Mouse (Mus musculus) lung, embryonic 15.5 days (tissue): ENCODE measurements around the gene Prkcz. TPM values are rescaled to one million over a fixed set of nuclear protein-coding genes. Genes with fewer than 3 reads are reported as not detected.

Source experiments
- ATAC-seq: fragments of 200-750 bp; cut with Nextera tagmentation; 2 replicates; pipeline ENCODE4 v1.8.0; 2017; ENCODE audit warnings: moderate number of reproducible peaks, borderline replicate concordance; ENCODE audit not compliant: low FRiP score, low TSS enrichment; ENCODE audit errors: extremely low read depth
- H3K27ac ChIP-seq: fragments of 300-500 bp; sonication (generic); 2 replicates; pipeline ENCODE4 v1.5.1; 2015; ENCODE audit warnings: moderate library complexity, mild to moderate bottlenecking, inconsistent platforms
- H3K27me3 ChIP-seq: fragments of 300-500 bp; sonication (generic); 2 replicates; pipeline ENCODE4 v1.6.1; 2015; ENCODE audit warnings: inconsistent platforms
- H3K36me3 ChIP-seq: fragments of 300-500 bp; sonication (generic); 2 replicates; pipeline ENCODE4 v1.6.1; 2015; ENCODE audit warnings: inconsistent platforms
- H3K4me1 ChIP-seq: fragments of 300-500 bp; sonication (generic); 2 replicates; pipeline ENCODE4 v1.6.1; 2015; ENCODE audit warnings: inconsistent platforms
- H3K4me2 ChIP-seq: fragments of 300-500 bp; sonication (generic); 2 replicates; pipeline ENCODE4 v1.6.1; 2015; ENCODE audit warnings: inconsistent platforms, mild to moderate bottlenecking, moderate library complexity
- H3K4me3 ChIP-seq: fragments of 300-500 bp; sonication (generic); 2 replicates; pipeline ENCODE4 v1.5.1; 2015; ENCODE audit warnings: mild to moderate bottlenecking, inconsistent platforms
- H3K9ac ChIP-seq: fragments of 300-500 bp; sonication (generic); 2 replicates; pipeline ENCODE4 v1.6.1; 2015; ENCODE audit warnings: inconsistent platforms
- H3K9me3 ChIP-seq: fragments of 300-500 bp; sonication (generic); 2 replicates; pipeline ENCODE4 v1.6.1; 2016; ENCODE audit warnings: inconsistent platforms
- WGBS: fragments of 180-500 bp; shearing (Covaris S2); methylation state at CpG from one replicate; pipeline ENCODE4 v1.1.7; 2015; 5-methylcytosine and 5-hydroxymethylcytosine counted together
- polyA plus RNA-seq: library from polyadenylated mRNA; unstranded; fragments of >200 nt; fragmentation: Nextera tagmentation; extraction: Ambion mirVana; gene quantifications from 2 replicates; pipeline ENCODE4 v1.2.1, GENCODE M21; 2015

Gene Prkcz
- polyA plus RNA-seq, 1 experiment from 2014 or later, result 16.8 TPM

DNA sequence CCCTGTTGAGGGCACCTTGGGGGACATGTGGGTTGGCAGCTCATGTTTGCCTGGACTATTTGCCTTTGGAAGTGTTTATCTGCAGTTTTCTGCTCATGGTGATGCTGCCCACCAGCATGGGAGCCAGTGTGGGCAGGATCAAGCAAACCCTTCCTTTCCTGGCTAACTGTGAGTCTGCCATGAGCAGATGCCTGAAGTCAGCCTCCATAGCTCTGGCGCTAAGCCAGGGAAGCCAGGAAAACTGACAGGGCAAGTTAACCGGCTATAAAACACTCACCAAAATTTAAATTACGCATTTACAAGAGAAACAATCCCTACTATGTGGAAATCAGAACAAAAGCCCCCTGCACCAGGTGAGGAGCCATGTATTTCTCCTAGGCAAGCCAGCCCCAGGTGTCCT lies 86.3 kb downstream of the Prkcz start:
- no peaks in the 10 kb centered on the region for H3K36me3 ChIP-seq
- no peak overlapping the region for H3K4me3 ChIP-seq
- no peaks in the 10 kb centered on the region for H3K27me3 ChIP-seq
- no peak overlapping the region for H3K4me2 ChIP-seq
- H3K27ac ChIP-seq, result no peak overlapping the region
- H3K9me3 ChIP-seq, result no peaks in the 10 kb centered on the region
- no peak for ATAC-seq
- peaks cover 15% of the 10 kb centered on the region for H3K4me1 ChIP-seq
- no peak overlapping the region for H3K9ac ChIP-seq
- WGBS, result 46% methylated on average over 3 of the region's 3 CpGs

DNA sequence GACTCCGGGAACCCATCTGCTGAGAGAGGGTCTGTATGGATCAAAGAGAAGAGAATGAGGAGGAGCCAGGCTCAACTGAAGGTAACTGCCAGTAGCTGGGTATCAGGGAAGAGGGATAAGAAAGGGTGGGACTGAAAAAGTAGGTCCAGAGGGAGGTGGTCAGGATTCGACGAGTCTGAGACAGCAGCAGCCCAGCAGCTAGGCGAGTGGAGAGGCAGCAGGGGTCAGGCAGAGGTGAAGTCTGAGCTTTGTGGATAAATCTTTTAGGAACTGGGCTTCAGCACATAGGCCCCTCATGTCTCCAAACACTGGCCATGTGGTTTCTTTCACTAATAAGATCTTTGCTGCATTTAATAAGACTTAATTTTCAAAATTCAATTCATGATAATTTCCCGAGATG lies 86.7 kb downstream of the Prkcz start:
- H3K27ac ChIP-seq, result no peak overlapping the region
- WGBS, result 26% methylated on average over 5 of the region's 5 CpGs

DNA sequence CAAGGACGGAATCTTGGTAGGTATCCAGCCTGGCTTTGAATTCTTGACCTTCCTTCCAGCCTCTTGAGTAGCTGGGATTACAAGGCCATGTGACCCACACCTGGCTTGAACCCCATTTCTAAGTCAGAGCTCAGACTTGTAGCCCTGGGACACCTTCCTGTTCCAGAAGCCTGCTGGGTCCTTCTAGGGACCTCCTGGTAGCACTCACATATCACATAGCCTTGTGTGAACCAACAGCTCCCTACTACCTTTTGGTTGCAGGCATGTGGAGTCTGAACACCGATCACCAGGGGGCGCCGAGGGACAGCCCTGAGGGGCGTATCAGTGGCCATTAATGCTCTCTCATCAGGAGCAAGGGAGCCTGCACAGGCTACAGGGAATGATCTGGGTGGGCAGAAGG lies 92.8 kb downstream of the Prkcz start:
- Histone ChIP-seq H3K27ac (no peak overlapping the region), H3K4me2 (no peak overlapping the region), H3K4me3 (no peak overlapping the region), H3K4me1 (peaks cover 22% of the 10 kb centered on the region), H3K27me3 (no peaks in the 10 kb centered on the region), H3K9me3 (no peaks in the 10 kb centered on the region), H3K36me3 (no peaks in the 10 kb centered on the region), H3K9ac (no peak overlapping the region)
- WGBS, result 28% methylated on average over 5 of the region's 5 CpGs
- ATAC-seq, result no peak

More for the DNA sequence above, 86.7 kb downstream of the Prkcz start:
- Histone ChIP-seq H3K4me1 (peaks cover 13% of the 10 kb centered on the region), H3K27me3 (no peaks in the 10 kb centered on the region), H3K4me3 (no peak overlapping the region), H3K9ac (no peak overlapping the region), H3K36me3 (no peaks in the 10 kb centered on the region), H3K4me2 (no peak overlapping the region), H3K9me3 (no peaks in the 10 kb centered on the region)
- ATAC-seq, result no peak

DNA sequence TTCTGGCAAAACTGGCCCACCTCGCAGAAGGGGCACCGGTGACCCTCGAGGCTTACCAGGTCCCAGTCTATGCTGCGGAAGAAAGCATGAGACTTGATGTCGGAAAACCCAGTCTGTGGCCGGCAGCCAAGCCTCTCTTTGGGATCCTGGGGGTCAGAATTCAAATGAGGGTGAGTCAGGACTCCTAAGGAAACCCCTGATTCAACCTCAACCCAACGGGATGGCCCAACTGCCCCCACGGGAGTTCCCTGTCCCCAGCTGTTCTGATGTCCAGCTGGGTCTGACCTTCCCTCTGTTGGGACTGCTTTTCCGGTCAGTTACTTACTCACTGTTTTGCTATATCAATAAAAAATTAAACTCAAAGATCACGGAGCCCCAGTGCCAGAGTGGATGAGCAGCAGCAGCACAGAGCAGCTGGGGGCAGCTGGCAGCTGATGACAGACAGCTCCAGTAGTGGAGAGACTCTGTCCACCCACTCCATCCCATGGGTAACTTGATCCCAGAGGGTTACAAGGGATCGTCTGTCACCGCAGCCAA lies 93.5 kb downstream of the Prkcz start:
- H3K4me3 ChIP-seq, result no peak overlapping the region
- H3K9ac ChIP-seq, result no peak overlapping the region
- peak; percentile 41; the same call in 1 of the 2 replicates for ATAC-seq
- H3K27ac ChIP-seq, result peak overlapping the region; percentile 43
- no peaks in the 10 kb centered on the region for H3K9me3 ChIP-seq
- H3K4me1 ChIP-seq, result peaks cover 22% of the 10 kb centered on the region
- H3K4me2 ChIP-seq, result peak overlapping the region; percentile 12; the same call in 1 of the 2 replicates
- H3K27me3 ChIP-seq, result no peaks in the 10 kb centered on the region
- H3K36me3 ChIP-seq, result no peaks in the 10 kb centered on the region
- 30% methylated on average over 12 of the region's 12 CpGs for WGBS

DNA sequence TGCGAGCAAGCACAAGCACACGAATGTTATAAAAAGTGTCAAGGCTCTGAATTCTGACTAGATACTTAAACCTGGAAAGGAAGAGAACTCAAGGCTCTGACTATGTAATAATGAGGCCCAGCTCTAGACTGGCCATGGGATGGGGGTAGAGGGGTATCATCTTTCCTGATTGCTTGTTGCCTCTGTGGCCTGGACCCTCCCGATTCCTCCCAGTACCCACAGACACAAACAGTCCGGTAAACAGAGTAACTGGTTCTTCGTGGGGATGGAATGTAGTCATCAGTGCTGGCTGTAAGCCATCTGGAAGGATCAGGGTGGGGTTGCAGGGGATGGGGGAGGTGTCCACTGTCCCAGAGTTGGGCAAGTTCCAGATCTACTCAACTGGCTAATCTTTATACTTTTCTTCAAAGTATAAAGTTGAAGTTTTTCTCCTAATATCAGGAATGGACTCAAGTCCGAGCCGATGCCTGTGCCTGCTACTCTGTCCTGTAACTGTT lies 94.1 kb downstream of the Prkcz start:
- no peaks in the 10 kb centered on the region for H3K9me3 ChIP-seq

DNA sequence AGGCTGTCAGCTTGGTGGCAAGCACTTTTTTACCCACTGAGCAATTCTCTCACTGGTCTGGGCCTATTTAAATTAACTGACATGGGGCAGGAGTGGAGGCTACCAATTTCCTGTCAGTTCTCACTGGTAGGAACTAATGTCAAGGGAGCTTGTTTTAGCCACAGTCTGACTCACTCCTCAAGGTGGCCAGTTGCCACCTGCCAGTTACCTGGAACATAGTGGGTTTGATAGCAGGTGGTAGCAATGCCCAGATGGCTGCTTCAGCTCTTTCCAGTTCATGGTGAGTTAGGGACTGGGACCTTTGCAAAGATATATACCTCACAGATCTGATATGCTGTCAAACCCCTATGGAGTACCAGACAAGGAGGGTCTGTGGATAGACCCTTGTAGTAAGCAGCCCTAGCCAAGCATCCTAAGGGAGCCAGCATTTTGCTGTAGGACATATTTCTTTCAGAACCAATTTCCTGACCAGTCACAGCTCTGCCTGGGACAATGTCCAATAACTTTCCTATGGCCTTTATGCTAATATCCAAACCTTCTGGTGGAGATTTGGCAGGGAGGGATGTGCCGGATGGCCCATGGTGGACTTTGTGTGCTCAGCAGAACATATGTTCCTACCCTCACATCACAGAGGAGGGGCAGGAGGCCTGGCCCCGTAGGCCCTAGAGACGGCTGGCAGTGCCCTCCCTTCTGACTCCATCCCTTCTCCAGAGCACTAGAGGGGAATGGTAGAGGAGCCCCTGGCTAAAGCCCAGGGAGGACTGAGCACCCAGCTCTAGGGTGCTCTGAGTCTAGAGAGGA lies 96.4 kb downstream of the Prkcz start:
- Histone ChIP-seq H3K27ac (no peak overlapping the region), H3K36me3 (peaks cover 4% of the 10 kb centered on the region; the same call in 1 of the 2 replicates), H3K4me3 (no peak overlapping the region), H3K27me3 (no peaks in the 10 kb centered on the region), H3K9ac (no peak overlapping the region), H3K4me2 (no peak overlapping the region), H3K4me1 (peaks cover 22% of the 10 kb centered on the region), H3K9me3 (no peaks in the 10 kb centered on the region)
- ATAC-seq, result no peak
- 79% methylated on average over 3 of the region's 3 CpGs for WGBS

More for the DNA sequence above, 94.1 kb downstream of the Prkcz start:
- Histone ChIP-seq H3K27ac (peak overlapping the region; percentile 43), H3K4me3 (no peak overlapping the region), H3K4me2 (peak overlapping the region; percentile 12; the same call in 1 of the 2 replicates), H3K36me3 (no peaks in the 10 kb centered on the region), H3K9ac (no peak overlapping the region), H3K27me3 (no peaks in the 10 kb centered on the region), H3K4me1 (peaks cover 22% of the 10 kb centered on the region)
- ATAC-seq, result peak; percentile 35; the same call in 1 of the 2 replicates
- WGBS, result 39% methylated on average over 7 of the region's 7 CpGs

DNA sequence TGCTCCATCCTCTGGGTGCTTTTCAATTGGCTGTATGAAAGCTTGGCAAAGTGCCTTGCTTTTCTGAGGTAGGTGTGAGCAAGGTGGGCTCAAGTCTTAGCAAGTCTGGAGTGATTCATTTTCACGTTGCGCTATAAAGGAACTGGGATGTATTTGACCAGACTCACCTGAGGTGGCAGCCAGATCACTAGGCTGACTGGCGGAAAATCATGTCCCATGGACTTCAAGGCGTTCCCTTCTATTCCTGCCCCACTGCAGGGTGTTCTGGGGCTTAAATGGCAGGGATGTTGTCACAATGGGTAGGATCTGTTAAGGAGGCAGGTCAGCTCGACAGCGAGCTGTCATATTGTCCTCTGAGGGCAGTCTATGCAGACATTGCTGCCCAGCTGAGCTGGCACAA lies 108.9 kb downstream of the Prkcz start:
- H3K27ac ChIP-seq, result no peak overlapping the region
- H3K27me3 ChIP-seq, result no peaks in the 10 kb centered on the region
- WGBS, result 81% methylated on average over 6 of the region's 6 CpGs
- peaks cover 8% of the 10 kb centered on the region; the same call in 1 of the 2 replicates for H3K36me3 ChIP-seq
- no peak for ATAC-seq
- no peak overlapping the region for H3K4me2 ChIP-seq
- no peaks in the 10 kb centered on the region for H3K9me3 ChIP-seq
- no peak overlapping the region for H3K4me3 ChIP-seq
- no peak overlapping the region for H3K9ac ChIP-seq
- peaks cover 27% of the 10 kb centered on the region for H3K4me1 ChIP-seq

DNA sequence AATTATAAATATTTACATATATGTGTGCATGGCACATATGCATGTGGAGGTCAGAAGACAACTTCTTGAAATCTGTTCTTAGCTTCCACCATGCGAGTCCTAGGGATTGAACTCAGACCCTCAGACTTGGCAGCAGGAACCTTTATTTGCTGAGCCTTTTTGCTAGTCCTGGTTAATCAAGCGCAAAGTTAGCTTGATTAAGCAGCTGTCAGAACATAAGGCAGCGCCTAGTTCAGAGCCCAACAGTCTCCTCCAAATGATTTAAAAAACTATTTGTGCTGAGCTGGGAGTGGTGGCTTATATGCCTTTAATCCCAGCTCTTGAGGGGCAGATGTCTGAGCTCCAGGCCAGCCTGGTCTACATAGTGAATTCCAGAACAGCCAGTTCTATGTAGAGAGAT lies 110.0 kb downstream of the Prkcz start:
- Histone ChIP-seq H3K9ac (peak overlapping the region; percentile 80), H3K4me3 (peak overlapping the region; percentile 67), H3K36me3 (peaks cover 6% of the 10 kb centered on the region; the same call in 1 of the 2 replicates), H3K27me3 (no peaks in the 10 kb centered on the region), H3K27ac (0 out of 2 replicates have a peak overlapping the region, but pooled peaks have one; percentile 31), H3K4me2 (peak overlapping the region; percentile 98), H3K9me3 (no peaks in the 10 kb centered on the region), H3K4me1 (peaks cover 28% of the 10 kb centered on the region)
- 33% methylated on average over 3 of the region's 3 CpGs for WGBS
- ATAC-seq, result no peak

DNA sequence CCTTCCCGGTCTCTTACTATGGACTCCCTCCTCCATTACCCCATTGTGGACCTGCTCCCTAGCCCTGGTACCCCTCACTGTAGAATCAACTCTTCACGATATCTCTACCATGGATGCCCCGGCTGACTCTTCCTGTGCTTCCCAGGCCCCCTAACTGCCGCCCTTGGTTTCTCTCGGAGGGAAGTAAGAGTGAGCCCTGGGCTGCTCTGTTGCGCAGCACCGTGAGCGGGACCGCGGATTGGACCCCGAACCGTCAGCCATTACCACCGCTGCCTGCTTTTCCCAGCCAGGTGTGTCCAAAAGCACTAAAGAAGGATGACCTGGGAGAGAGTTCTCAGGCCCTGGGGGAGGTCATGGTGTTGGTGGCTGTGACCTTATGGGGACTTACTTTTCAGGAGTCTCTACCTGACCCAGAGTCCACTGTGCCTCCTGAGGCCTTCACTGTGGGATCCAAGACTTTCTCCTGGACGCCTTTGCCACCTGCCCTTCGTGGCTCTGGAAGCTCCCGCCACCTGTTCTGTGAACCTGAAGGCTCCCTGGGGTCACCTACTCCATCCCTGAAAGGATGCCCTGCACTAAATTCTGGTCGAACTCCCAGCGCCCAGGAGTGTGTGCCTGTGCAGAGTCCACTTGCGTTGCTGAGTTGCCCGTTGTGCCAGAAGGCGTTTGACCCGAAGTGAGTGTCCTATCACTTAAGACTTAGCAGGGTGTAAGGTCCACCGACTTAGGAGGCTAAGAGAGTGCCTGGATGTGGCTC lies 110.6 kb downstream of the Prkcz start:
- peak overlapping the region; percentile 80 for H3K9ac ChIP-seq
- H3K9me3 ChIP-seq, result no peaks in the 10 kb centered on the region
- peak overlapping the region; percentile 98 for H3K4me2 ChIP-seq
- peak overlapping the region; percentile 99 for H3K27ac ChIP-seq
- 8% methylated on average over 23 of the region's 23 CpGs for WGBS
- ATAC-seq, result 0 out of 2 replicates have a peak, but pooled peaks have one; percentile 1
- peaks cover 2% of the 10 kb centered on the region; the same call in 1 of the 2 replicates for H3K36me3 ChIP-seq
- peaks cover 33% of the 10 kb centered on the region for H3K4me1 ChIP-seq
- no peaks in the 10 kb centered on the region for H3K27me3 ChIP-seq
- H3K4me3 ChIP-seq, result peak overlapping the region; percentile 67

DNA sequence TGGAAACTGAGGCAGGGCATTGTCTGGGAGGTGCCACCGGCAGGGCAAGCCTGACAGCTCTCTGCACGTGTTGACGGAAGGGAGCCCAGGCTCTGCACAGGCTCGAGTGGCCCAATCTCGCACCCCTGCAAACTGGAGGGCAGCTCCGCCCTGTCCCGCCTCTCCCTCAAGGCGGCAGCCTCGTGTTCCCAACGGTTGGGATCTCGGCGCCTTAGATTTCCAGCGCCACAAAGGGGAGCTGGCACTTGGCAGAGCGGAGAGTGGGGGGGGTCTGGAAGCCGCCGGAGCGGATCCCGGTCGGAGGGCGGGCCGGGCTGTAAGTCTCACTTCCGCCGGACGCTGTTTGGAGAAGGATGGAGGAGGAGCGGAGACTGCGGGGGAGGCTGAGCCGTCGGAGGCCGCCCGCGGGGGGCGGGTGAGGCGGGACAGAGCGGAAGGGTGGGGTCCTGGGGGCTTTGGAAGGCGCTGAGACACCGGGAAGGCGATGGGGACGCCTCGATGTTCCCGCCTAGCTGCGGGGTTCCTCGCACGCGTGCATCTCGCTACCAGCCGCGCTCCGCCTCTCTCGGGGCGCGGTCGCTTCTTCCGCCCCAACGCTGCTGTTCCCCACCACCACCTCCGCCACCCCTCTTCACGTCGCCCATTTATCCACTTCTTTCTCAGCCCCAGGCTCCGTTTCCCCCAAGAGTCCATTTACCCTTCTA lies 111.4 kb downstream of the Prkcz start, which contains the start of gene Faap20:
TSS of gene Faap20 (plus strand) at position 155 of the 704 bp plus-strand sequence.
- Histone ChIP-seq H3K27ac (peak within 1 kb of the TSS; percentile 99), H3K9ac (peak within 1 kb of the TSS; percentile 80), H3K9me3 (no peaks in the 10 kb centered on the region), H3K4me2 (peak within 1 kb of the TSS; percentile 98), H3K36me3 (peaks cover 2% of the 10 kb centered on the region; the same call in 1 of the 2 replicates), H3K4me1 (peaks cover 33% of the 10 kb centered on the region), H3K4me3 (peak within 1 kb of the TSS; percentile 67), H3K27me3 (no peaks in the 10 kb centered on the region)
- peak; percentile 89 for ATAC-seq
- WGBS, result under 1% methylated on average over 45 of the region's 58 CpGs

DNA sequence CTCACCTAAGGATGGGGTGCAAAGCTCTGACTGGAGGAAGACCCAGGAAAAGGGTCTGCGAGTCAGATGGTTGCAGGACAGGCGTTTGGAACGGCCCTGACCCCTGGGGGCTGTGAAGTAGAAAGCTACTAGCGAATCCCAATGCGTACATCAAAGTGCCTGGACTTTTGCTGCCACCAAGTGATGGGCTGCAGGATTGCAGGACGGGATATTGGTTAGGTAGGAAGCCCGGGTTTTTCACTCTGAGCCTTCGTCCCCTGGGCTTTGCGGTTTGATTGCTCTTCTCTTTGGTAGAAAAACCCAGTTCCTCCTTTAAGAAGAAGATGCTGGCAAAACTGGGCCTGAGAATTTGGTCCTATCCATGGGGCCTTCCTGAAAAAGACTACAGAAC lies 111.9 kb downstream of the Prkcz start:
- under 1% methylated on average over 9 of the region's 9 CpGs for WGBS
- Histone ChIP-seq H3K36me3 (peaks cover 2% of the 10 kb centered on the region; the same call in 1 of the 2 replicates), H3K4me1 (peaks cover 33% of the 10 kb centered on the region), H3K27ac (peak overlapping the region; percentile 99), H3K27me3 (no peaks in the 10 kb centered on the region), H3K4me3 (peak overlapping the region; percentile 67), H3K9ac (peak overlapping the region; percentile 80), H3K4me2 (peak overlapping the region; percentile 98), H3K9me3 (no peaks in the 10 kb centered on the region)
- ATAC-seq, result peak; percentile 62
